Mouse (Mus musculus): ENCODE results near the gene Paxip1. TPM values are rescaled to one million over a fixed set of nuclear protein-coding genes. Genes with fewer than 3 reads are reported as not detected.

The Paxip1 gene
- polyA plus RNA-seq, 1 experiment from 2014 or later: 34.1 TPM

DNA sequence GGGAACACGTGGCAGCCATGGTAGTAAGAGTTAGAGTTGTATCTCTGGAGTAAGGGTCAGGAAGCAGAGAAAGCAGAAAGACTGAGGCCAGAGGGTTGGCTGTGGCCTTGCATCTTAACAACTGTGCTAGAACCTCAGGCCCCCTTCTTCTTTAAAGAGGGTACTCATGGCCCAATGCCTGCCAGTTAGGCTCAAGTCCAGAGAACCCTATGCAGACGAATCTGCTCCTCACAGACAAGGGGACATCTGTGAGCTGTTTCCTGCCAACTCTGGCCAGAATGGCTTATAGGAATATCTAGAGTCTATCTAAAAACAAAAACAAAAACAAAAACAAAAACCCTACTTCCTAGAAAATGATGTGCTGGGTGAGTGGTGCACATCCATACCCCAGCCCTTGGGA is 72.2 kb downstream of the Paxip1 start:
- Histone ChIP-seq H3K4me2 (replicated peaks) (no peak overlapping the region), H3K4me1 (peaks cover 4% of the 10 kb centered on the region; the same call in 1 of the 2 replicates), H3K36me3 (no peaks in the 10 kb centered on the region), H3K27ac (no peak overlapping the region), H3K4me3 (no peak overlapping the region), H3K27me3 (no peaks in the 10 kb centered on the region), H3K9ac (no peak overlapping the region), H3K9me3 (no peaks in the 10 kb centered on the region)
- 80% methylated on average over 2 of the region's 2 CpGs for WGBS
- no peak for ATAC-seq (ENCODE audit: low FRiP score, low read depth)

DNA sequence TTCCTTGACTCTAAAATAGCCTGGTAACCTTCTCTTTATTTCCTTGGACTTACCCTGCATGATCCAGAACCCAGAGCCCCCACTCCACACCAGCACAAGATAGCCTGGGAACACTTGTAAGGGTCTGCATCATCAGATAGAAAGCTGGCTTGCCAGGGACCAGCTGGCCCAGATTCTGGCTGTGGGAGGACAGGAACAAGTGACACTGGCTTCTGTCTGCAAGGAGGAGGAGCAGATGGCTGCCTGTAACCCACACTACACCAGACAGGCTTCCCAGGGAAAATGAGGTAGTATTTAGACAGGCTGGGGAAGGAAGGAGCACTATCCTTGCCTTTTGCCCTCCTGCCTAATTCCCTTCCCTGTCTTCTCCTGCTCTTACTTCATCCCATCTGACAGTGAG is 74.2 kb downstream of the Paxip1 start:
- ATAC-seq (ENCODE audit: low FRiP score, low read depth): no peak
- Histone ChIP-seq H3K9me3 (no peaks in the 10 kb centered on the region), H3K4me1 (peaks cover 7% of the 10 kb centered on the region; the same call in 1 of the 2 replicates), H3K4me2 (replicated peaks) (no peak overlapping the region), H3K36me3 (no peaks in the 10 kb centered on the region), H3K27me3 (no peaks in the 10 kb centered on the region), H3K27ac (no peak overlapping the region), H3K4me3 (no peak overlapping the region), H3K9ac (no peak overlapping the region)

DNA sequence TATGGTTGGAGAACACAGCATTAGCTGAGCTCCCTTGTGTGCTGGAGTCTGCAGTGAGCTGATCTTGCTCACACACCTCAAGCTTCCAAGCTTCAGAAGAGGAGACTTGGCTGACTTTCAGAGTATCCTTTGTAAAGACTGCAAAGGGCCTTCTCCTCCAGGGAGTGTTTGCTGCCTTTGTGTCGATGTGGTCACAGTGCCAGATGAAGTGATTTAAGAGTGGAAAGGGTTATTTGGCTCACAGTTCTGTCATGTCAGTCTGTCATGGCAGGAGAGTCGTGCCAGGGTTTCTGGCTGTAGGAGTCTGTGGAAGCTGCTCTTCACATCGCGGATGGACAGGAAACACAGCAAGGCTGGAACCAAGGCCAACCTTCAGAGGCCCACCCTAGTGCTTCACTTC is 75.5 kb downstream of the Paxip1 start:
- no peaks in the 10 kb centered on the region for H3K27me3 ChIP-seq
- no peak overlapping the region for H3K4me3 ChIP-seq
- ATAC-seq (ENCODE audit: low FRiP score, low read depth): no peak
- H3K4me1 ChIP-seq: peaks cover 7% of the 10 kb centered on the region; the same call in 1 of the 2 replicates
- no peaks in the 10 kb centered on the region for H3K36me3 ChIP-seq
- no peak overlapping the region for H3K4me2 ChIP-seq (replicated peaks)
- H3K27ac ChIP-seq: no peak overlapping the region
- H3K9ac ChIP-seq: no peak overlapping the region
- WGBS: 82% methylated on average over 4 of the region's 4 CpGs
- no peaks in the 10 kb centered on the region for H3K9me3 ChIP-seq

DNA sequence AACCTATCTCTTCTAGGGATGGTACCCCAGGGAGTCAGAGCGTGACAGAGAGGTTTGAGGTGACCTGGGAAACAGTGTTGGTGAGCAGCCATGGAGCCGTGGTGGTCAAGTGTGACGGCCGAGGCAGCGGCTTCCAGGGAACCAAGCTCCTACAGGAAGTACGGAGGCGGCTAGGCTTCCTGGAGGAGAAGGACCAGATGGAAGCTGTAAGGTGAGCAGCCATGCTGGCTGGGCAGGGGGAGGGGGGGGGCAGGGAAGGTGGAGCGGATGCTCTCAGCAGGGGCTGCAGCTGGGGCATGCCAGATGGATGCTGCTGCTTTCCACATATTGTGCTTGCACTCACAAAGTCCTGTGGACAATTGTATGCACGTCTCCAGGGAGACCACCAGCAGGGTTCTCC is 77.1 kb downstream of the Paxip1 start:
- H3K4me1 ChIP-seq: peaks cover 7% of the 10 kb centered on the region; the same call in 1 of the 2 replicates
- no peak overlapping the region for H3K4me2 ChIP-seq (replicated peaks)
- WGBS: 41% methylated on average over 9 of the region's 9 CpGs

DNA sequence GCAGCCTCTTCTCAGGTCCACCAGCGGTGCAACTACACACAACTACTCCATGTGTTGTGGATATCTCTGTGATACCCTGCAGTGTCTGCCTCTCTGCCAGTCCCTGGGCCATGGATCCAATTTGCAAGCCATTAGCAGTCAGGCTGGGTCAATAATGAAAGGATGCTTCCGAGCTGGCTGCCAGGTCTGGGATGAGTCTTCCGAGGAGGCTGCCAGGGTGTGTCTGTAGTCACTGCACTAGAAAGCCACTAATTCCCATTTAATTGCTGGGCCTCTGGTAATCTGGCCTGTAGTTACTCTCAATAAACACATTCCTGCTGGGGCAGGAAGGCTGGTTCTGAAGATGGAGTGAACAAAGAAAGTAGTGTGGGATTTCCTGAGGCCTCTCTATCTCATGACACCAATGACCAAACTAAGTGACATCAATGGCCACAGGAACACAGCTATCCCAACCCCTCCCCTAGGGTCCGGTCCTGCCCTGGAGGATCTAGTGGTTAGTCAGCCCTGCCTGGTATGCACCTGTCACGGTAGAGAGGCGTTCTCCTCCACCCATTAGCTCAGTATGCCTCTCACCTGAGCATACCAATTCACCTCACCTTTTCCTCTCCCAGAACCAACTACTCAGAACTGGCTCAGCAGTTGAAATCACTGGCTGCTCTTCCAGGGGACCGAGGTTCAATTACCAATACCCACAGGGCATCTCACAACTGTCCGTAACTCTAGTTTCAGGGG is 79.9 kb downstream of the Paxip1 start:
- H3K9ac ChIP-seq: no peak overlapping the region
- H3K4me3 ChIP-seq: no peak overlapping the region
- H3K4me1 ChIP-seq: peaks cover 11% of the 10 kb centered on the region
- H3K27me3 ChIP-seq: no peaks in the 10 kb centered on the region
- 59% methylated on average over 8 of the region's 8 CpGs for WGBS
- no peak overlapping the region for H3K27ac ChIP-seq
- no peaks in the 10 kb centered on the region for H3K36me3 ChIP-seq
- no peak overlapping the region for H3K4me2 ChIP-seq (replicated peaks)
- H3K9me3 ChIP-seq: no peaks in the 10 kb centered on the region
- no peak for ATAC-seq (ENCODE audit: low FRiP score, low read depth)

More for the DNA sequence above, 77.1 kb downstream of the Paxip1 start:
- no peak overlapping the region for H3K9ac ChIP-seq
- H3K9me3 ChIP-seq: no peaks in the 10 kb centered on the region
- H3K27me3 ChIP-seq: no peaks in the 10 kb centered on the region
- H3K27ac ChIP-seq: no peak overlapping the region
- no peaks in the 10 kb centered on the region for H3K36me3 ChIP-seq
- peak; percentile 24; the same call in 1 of the 2 replicates for ATAC-seq (ENCODE audit: low FRiP score, low read depth)
- H3K4me3 ChIP-seq: no peak overlapping the region

DNA sequence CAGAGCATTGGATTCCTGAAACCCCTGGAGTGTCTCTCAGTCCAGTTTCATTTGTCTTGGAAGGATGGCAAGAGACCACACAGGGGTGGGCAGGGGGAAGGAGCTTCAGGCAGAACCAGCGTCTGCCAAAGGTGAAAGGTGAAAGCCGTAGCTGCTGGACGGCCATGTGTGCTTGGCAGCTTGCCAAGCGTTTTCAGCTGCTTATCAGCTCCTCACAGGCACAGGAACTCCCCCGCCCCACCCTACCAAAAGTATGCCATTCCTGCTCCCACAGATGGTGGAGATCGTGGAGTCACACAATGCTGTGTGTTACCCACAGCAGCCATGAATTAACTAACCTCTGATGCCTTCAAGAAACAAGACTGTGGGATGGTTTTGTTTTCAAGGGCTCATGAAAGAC is 83.3 kb downstream of the Paxip1 start:
- Histone ChIP-seq H3K4me2 (replicated peaks) (no peak overlapping the region), H3K4me3 (no peak overlapping the region), H3K9ac (no peak overlapping the region), H3K27me3 (no peaks in the 10 kb centered on the region), H3K27ac (no peak overlapping the region), H3K4me1 (peaks cover 6% of the 10 kb centered on the region; the same call in 1 of the 2 replicates), H3K36me3 (no peaks in the 10 kb centered on the region), H3K9me3 (no peaks in the 10 kb centered on the region)
- WGBS: 20% methylated on average over 6 of the region's 6 CpGs
- 0 out of 2 replicates have a peak, but pooled peaks have one; percentile 39 for ATAC-seq (ENCODE audit: low FRiP score, low read depth)

DNA sequence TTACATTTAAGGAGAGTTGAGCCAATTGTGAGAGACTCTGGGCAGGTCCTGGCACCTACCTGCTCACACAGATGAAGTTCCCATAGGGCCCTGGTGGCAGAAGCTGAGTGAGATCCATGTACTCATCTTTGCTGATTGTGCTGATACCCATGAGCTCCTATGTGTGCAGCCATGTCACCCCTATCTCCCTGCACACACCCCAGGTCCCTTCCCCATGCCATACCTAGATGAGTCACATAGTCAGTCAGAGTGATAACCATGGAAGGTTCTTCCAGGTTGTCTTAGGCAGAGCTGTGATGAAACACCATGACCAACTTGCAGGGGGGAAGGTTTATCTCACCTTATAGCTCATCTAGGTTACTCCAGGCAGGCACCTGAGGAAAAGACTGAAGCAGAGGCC is 84.2 kb downstream of the Paxip1 start:
- H3K4me3 ChIP-seq: no peak overlapping the region
- peaks cover 6% of the 10 kb centered on the region; the same call in 1 of the 2 replicates for H3K4me1 ChIP-seq
- no peak overlapping the region for H3K4me2 ChIP-seq (replicated peaks)
- ATAC-seq (ENCODE audit: low FRiP score, low read depth): no peak
- H3K27me3 ChIP-seq: no peaks in the 10 kb centered on the region
- no peak overlapping the region for H3K9ac ChIP-seq
- no peak overlapping the region for H3K27ac ChIP-seq
- no peaks in the 10 kb centered on the region for H3K9me3 ChIP-seq
- H3K36me3 ChIP-seq: no peaks in the 10 kb centered on the region

DNA sequence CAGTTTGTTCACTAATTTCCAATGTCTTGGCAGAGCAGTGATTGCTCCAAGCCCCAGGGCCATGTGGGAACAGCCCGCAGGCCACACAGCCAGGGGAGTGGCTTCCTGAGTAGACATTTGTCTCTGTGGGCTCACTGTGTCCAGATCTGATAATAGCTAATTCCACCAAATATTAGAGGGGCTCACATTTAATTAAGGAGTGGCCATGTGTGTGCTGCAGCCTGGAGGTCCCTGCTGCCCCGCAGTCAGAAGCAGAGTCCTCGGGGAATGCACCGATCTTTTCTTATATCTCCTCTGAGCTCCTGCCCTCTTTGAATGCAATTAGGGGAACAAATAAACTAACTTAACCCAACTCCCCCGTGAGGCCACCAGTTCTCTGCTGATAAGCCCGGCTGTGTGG is 84.9 kb downstream of the Paxip1 start:
- WGBS: 75% methylated on average over 6 of the region's 6 CpGs
- no peak overlapping the region for H3K4me2 ChIP-seq (replicated peaks)
- no peaks in the 10 kb centered on the region for H3K9me3 ChIP-seq
- H3K27me3 ChIP-seq: no peaks in the 10 kb centered on the region
- H3K4me1 ChIP-seq: peaks cover 6% of the 10 kb centered on the region; the same call in 1 of the 2 replicates
- H3K9ac ChIP-seq: no peak overlapping the region
- ATAC-seq (ENCODE audit: low FRiP score, low read depth): no peak
- no peak overlapping the region for H3K4me3 ChIP-seq
- no peak overlapping the region for H3K27ac ChIP-seq
- no peaks in the 10 kb centered on the region for H3K36me3 ChIP-seq

DNA sequence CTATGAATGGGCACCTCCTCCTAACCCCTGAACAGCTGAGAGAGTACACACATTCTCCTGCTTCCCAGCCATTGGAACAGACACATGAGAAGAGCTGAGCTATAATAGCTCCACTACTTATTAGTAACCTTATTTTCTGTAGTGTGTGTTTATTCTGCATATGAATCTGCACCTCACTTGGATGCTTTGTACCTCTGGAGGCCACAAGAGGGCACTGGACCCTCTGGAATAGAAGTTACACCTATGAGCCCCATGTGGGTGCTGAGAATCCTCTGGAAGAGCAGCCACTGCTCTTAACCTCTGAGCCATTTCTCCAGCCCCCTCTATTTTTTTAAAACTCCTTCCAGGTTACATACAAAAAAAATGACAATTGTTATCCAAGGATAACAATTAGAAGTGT is 86.5 kb downstream of the Paxip1 start:
- Histone ChIP-seq H3K9ac (no peak overlapping the region), H3K9me3 (no peaks in the 10 kb centered on the region), H3K27ac (no peak overlapping the region), H3K4me1 (peaks cover 6% of the 10 kb centered on the region; the same call in 1 of the 2 replicates), H3K4me3 (no peak overlapping the region), H3K4me2 (replicated peaks) (no peak overlapping the region), H3K27me3 (no peaks in the 10 kb centered on the region), H3K36me3 (no peaks in the 10 kb centered on the region)
- no peak for ATAC-seq (ENCODE audit: low FRiP score, low read depth)

DNA sequence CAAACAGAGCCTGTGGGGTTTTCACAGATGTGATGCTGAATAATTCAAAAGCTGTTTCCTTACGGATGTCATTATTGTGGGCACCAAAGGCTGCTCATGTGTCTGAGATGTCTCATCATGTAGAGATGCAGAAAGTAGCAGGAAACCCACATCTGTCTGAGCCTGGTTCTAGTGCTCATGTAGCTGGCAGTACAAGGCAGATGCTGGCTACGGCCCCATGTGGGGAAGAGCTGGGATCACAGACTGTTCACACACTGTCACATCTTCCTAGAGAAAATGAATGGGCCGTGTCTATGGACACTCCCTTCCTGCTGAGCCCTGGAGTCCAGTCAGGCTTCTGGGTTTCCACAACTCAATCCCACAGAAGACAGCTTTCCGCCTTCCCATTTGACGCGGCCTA is 89.0 kb downstream of the Paxip1 start:
- ATAC-seq (ENCODE audit: low FRiP score, low read depth): no peak
- Histone ChIP-seq H3K36me3 (no peaks in the 10 kb centered on the region), H3K4me2 (replicated peaks) (no peak overlapping the region), H3K4me1 (0 out of 2 replicates have a peak, but pooled peaks cover 2% of the 10 kb centered on the region), H3K9me3 (no peaks in the 10 kb centered on the region), H3K9ac (no peak overlapping the region), H3K4me3 (no peak overlapping the region), H3K27ac (no peak overlapping the region), H3K27me3 (no peaks in the 10 kb centered on the region)
- 86% methylated on average over 6 of the region's 6 CpGs for WGBS

Other genes with a start within 250 kb of the Paxip1 start
- not detected in 2 replicates for gene Htr5a, start 50.5 kb upstream of the Paxip1 start, polyA plus RNA-seq (2015; fragmentation: Nextera tagmentation; extraction: Ambion mirVana)